Mouse (Mus musculus) liver, embryonic 12.5 days (tissue): ENCODE data around the gene Fxyd7. TPM values are rescaled to one million over a fixed set of nuclear protein-coding genes. Genes with fewer than 3 reads are reported as not detected.

Experiments used
- microRNA-seq: library from miRNA; unstranded; fragments of <30 nt; microRNA quantifications from one replicate; pipeline ENCODE4, GENCODE M21; 2017
- polyA plus RNA-seq: library from polyadenylated mRNA; unstranded; fragments of >200 nt; fragmentation: Nextera tagmentation; extraction: Ambion mirVana; gene quantifications from 2 replicates; pipeline ENCODE4 v1.2.1, GENCODE M21; 2016

Fxyd7 gene
- polyA plus RNA-seq, 1 experiment from 2014 or later, result 0.55 TPM

Small RNA genes lying within 50 kb of the gene (microRNA-seq; reads per million reads assigned to microRNA genes)
- gene Mir7050, result not detected

Other genes with a start within 250 kb of the Fxyd7 start
- gene Ffar2, start 227.7 kb downstream of the Fxyd7 start, polyA plus RNA-seq, result 0.21 and 0.53 TPM in 2 replicates
- gene Ffar3, start 195.3 kb downstream of the Fxyd7 start, polyA plus RNA-seq, result not detected in 2 replicates
- gene Ffar1, start 189.9 kb downstream of the Fxyd7 start, polyA plus RNA-seq, result not detected in 2 replicates
- 0.21 and 0.38 TPM in 2 replicates for gene Cd22, start 171.1 kb downstream of the Fxyd7 start, polyA plus RNA-seq
- gene Mag, start 136.6 kb downstream of the Fxyd7 start, polyA plus RNA-seq, result 0.13 and 0.20 TPM in 2 replicates
- gene Hamp2, start 126.8 kb downstream of the Fxyd7 start, polyA plus RNA-seq, result not detected in 2 replicates
- gene Hamp, start 107.4 kb downstream of the Fxyd7 start, polyA plus RNA-seq, result 0.38 TPM in 1 of 2 replicates, not detected in the other
- 13.9 and 18.1 TPM in 2 replicates for gene Usf2, start 94.7 kb downstream of the Fxyd7 start, polyA plus RNA-seq
- gene Lsr, start 78.0 kb downstream of the Fxyd7 start, polyA plus RNA-seq, result 27.3 and 28.2 TPM in 2 replicates
- 1.9 and 2.8 TPM in 2 replicates for gene Fam187b, start 77.7 kb downstream of the Fxyd7 start, polyA plus RNA-seq
- 19.0 and 22.3 TPM in 2 replicates for gene Fxyd5, start 9.0 kb downstream of the Fxyd7 start, polyA plus RNA-seq
- gene Fxyd1, start 5.7 kb upstream of the Fxyd7 start, polyA plus RNA-seq, result 28.2 and 28.3 TPM in 2 replicates
- gene Lgi4, start 7.9 kb upstream of the Fxyd7 start, polyA plus RNA-seq, result 0.06 and 0.19 TPM in 2 replicates
- gene Fxyd3, start 25.2 kb upstream of the Fxyd7 start, polyA plus RNA-seq, result 0.67 and 0.86 TPM in 2 replicates
- 33.2 and 36.2 TPM in 2 replicates for gene Hpn, start 63.8 kb upstream of the Fxyd7 start, polyA plus RNA-seq
- 0.97 and 1.2 TPM in 2 replicates for gene Scn1b, start 75.5 kb upstream of the Fxyd7 start, polyA plus RNA-seq
- gene Gramd1a, start 104.4 kb upstream of the Fxyd7 start, polyA plus RNA-seq, result 20.3 and 21.2 TPM in 2 replicates
- gene Scgb2b2, start 239.0 kb upstream of the Fxyd7 start, polyA plus RNA-seq, result not detected in 2 replicates
- not detected in 2 replicates for gene Scgb1b2, start 240.4 kb upstream of the Fxyd7 start, polyA plus RNA-seq